Mouse (Mus musculus): Measurements from ENCODE around the gene Tspoap1. TPM values are rescaled to one million over a fixed set of nuclear protein-coding genes. Genes with fewer than 3 reads are reported as not detected.

Tspoap1 gene
- total RNA-seq (2023): 12.9 and 22.6 TPM in 2 replicates

GRCm38 (mm10) chr11:87760301-87761081 is at the start of gene Tspoap1:
Gene Tspoap1 (plus strand): TSS chr11:87760541.

DNA sequence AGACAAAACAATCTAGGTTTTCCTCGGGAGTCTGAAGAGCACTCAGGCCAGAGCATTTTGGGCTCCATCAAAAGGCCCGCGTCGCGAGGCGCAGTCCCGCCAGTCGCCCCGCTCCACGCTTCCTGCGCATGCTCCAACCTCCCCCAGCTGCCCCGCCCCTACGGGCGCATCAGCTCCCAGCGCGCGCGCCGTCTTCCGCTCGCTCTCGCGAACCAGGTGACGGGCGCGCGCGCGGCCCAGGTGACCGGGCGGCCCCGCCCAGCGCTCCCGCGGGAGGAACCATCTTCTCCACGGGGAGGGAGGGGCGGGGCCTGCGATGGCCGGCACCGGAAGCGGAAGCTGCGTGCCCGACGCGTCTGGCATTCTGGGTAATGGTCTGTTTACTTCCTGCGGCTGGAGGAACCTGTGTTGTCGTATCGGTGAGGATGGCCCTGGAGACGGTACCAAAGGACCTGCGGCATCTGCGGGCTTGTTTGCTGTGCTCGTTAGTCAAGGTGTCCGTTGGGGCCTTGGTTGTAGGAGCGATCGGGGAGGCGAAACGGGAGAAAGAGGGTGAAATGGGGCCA is 23.1 kb upstream of the Tspoap1 start, which contains the start of gene Supt4a:
Gene Supt4a, plus strand, starts transcription at position 378 of the 566 bp plus-strand sequence.

DNA sequence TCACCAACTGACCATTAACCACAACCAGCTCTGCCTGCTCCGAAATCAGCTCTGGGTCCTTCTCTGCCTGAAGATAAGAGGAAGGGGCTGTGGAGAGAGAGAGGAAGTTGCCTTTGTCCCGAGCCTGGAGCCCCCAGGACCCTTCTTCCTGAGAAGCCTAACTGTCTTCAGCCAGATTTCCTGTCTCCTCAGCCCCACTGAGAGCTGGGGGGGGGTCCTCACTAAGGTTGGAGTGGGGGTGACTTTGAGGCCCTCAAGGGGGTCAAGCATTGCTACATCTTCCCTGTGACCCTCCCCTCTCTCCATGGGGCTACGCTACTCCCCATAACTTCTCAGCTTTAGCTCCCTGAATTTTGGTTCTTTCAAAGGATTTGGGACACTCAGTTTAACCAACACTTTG is 33.1 kb downstream of the Tspoap1 start, which contains the start of gene Mpo:
Gene Mpo, plus strand, starts transcription at position 122 of the 400 bp plus-strand sequence.

DNA sequence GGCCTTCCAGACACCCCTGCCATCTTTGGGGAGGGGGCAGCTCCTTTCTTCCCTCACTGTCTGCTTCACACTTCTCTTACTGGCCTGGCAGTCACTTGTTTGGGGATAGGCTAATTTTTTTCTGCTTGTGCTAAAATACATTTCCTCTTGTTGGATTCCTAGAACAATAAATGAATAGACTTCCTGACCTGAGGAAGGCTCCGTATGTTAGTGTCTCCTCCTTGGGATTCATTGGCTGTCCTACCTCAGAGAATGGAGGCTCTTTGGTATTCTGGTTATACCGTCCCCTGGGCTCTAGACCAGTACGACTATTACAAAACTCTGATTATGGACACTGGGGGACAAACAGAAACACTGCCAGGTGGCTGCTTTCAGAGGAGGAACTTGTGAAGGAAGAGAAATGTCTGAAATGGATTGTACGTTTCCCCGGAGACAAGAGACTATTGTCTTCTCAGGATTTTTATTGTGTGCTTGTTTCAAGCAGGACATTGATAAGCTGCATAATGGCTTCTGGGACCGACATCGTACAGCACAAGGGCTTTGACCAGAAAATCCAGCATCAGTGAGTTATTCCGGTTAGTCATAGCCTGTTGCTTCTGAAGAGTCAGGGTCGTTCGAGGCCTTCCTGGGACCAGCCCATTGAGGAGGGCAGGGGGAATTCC is 68.0 kb downstream of the Tspoap1 start, which contains the start of gene Lpo:
Gene Lpo, minus strand, starts transcription at position 51 of the 662 bp plus-strand sequence.

Other genes starting within 250 kb of the Tspoap1 start
- not detected in 2 replicates for gene Gm11492, start 193.9 kb upstream of the Tspoap1 start, total RNA-seq (2023)
- gene Sept4, start 191.6 kb upstream of the Tspoap1 start, total RNA-seq (2023): 1.2 TPM in 1 of 2 replicates, not detected in the other
- gene Mtmr4, start 168.4 kb upstream of the Tspoap1 start, total RNA-seq (2023): 22.1 and 22.5 TPM in 2 replicates
- 0.09 TPM in 1 of 2 replicates, not detected in the other for gene Hsf5, start 143.4 kb upstream of the Tspoap1 start, total RNA-seq (2023)
- 1.2 and 2.9 TPM in 2 replicates for gene Rnf43, start 97.8 kb upstream of the Tspoap1 start, total RNA-seq (2023)
- 141 and 172 TPM in 2 replicates for gene Supt4a, start 23.0 kb upstream of the Tspoap1 start, total RNA-seq (2023)
- 599 and 610 TPM in 2 replicates for gene Mpo, start 33.0 kb downstream of the Tspoap1 start, total RNA-seq (2023)
- not detected in 2 replicates for gene Lpo, start 67.7 kb downstream of the Tspoap1 start, total RNA-seq (2023)
- gene Mks1, start 92.7 kb downstream of the Tspoap1 start, total RNA-seq (2023): 3.1 and 3.9 TPM in 2 replicates
- 1.7 and 3.4 TPM in 2 replicates for gene Epx, start 115.0 kb downstream of the Tspoap1 start, total RNA-seq (2023)
- gene Olfr462, start 131.7 kb downstream of the Tspoap1 start, total RNA-seq (2023): not detected in 2 replicates
- not detected in 2 replicates for gene Olfr463, start 136.8 kb downstream of the Tspoap1 start, total RNA-seq (2023)
- gene Olfr464, start 160.4 kb downstream of the Tspoap1 start, total RNA-seq (2023): not detected in 2 replicates
- gene Dynll2, start 227.0 kb downstream of the Tspoap1 start, total RNA-seq (2023): 10.5 and 14.1 TPM in 2 replicates

Data from neutrophil, adult 65 days (primary cell).